Mouse (Mus musculus): Measurements from ENCODE around the gene Rere.

GRCm38 (mm10) chr4:150428762-150429161 lies 147.3 kb downstream of the Rere start:
- TF ChIP-seq E2F4 (IDR thresholded peaks at IDR 0.05; ENCODE audit: borderline replicate concordance, low read depth, low read length) (no peak), NRF1 (IDR thresholded peaks at IDR 0.05; ENCODE audit: insufficient read depth, low read depth, low read length, poor library complexity, severe bottlenecking) (no peak), ZMIZ1 (IDR thresholded peaks at IDR 0.05; ENCODE audit: low read depth, low read length) (no peak), NELFE (IDR thresholded peaks at IDR 0.05; ENCODE audit: low read depth, low read length) (no peak), UBTF (IDR thresholded peaks at IDR 0.05; ENCODE audit: borderline replicate concordance, insufficient read depth, low read depth, low read length) (no peak), CTCF (IDR thresholded peaks at IDR 0.05 in 2 of 3, conservative IDR thresholded peaks at IDR 0.05 in 1 of 3; ENCODE audit: control insufficient read depth in 1 of 3, insufficient read depth in 1 of 3, low read depth in 2 of 3, low read length in 3 of 3, poor library complexity in 1 of 3, severe bottlenecking in 1 of 3) (no peak)

All from MEL (cell line).